Mouse (Mus musculus) CH12.LX (cell line): Measurements from ENCODE around the gene Atp1a1.

Source experiments
- CTCF ChIP-seq, 2 experiments: IDR thresholded peaks in 1 of 2; conservative IDR thresholded peaks in 1 of 2; 2 replicates each; pipeline ENCODE4 v1.5.1; 2011 to 2012; ENCODE audit warnings: low read depth in 2 of 2, low read length in 2 of 2, improper control_type of control experiment in 1 of 2, inconsistent platforms in 1 of 2, mild to moderate bottlenecking in 1 of 2, moderate library complexity in 1 of 2
- EP300 ChIP-seq: IDR thresholded peaks from 2 replicates; pipeline ENCODE4 v1.6.1; 2011; ENCODE audit warnings: low read length, improper control_type of control experiment
- MAFK ChIP-seq: IDR thresholded peaks from 2 replicates; pipeline ENCODE4 v1.6.1; 2011; ENCODE audit warnings: low read length, improper control_type of control experiment; ENCODE audit not compliant: insufficient replicate concordance
- MAX ChIP-seq: IDR thresholded peaks from 2 replicates; pipeline ENCODE4 v1.6.1; 2011; ENCODE audit warnings: low read length, improper control_type of control experiment
- NELFE ChIP-seq: IDR thresholded peaks from 2 replicates; pipeline ENCODE4 v1.6.1; 2011; ENCODE audit warnings: low read depth, low read length, improper control_type of control experiment
- PAX5 ChIP-seq: IDR thresholded peaks from 2 replicates; pipeline ENCODE4 v1.6.1; 2012; ENCODE audit warnings: low read length, inconsistent platforms, mixed read lengths
- POLR2A ChIP-seq: IDR thresholded peaks from 2 replicates; pipeline ENCODE4 v1.6.1; 2011; ENCODE audit warnings: low read depth, mild to moderate bottlenecking, improper control_type of control experiment, low read length
- RCOR1 ChIP-seq: conservative IDR thresholded peaks from 2 replicates; pipeline ENCODE4 v1.6.1; 2012; ENCODE audit warnings: low read depth, mild to moderate bottlenecking, inconsistent platforms, low read length, improper control_type of control experiment
- SIN3A ChIP-seq: IDR thresholded peaks from 2 replicates; pipeline ENCODE4 v1.6.1; 2012; ENCODE audit warnings: low read length, improper control_type of control experiment, inconsistent platforms
- USF2 ChIP-seq: conservative IDR thresholded peaks from 2 replicates; pipeline ENCODE4 v1.6.1; 2011; ENCODE audit warnings: low read depth, low read length, improper control_type of control experiment
- ZC3H11A ChIP-seq: IDR thresholded peaks from 2 replicates; pipeline ENCODE4 v1.6.1; 2012; ENCODE audit warnings: low read depth, mild to moderate bottlenecking, inconsistent platforms, low read length, improper control_type of control experiment

- no peak for TF ChIP-seq MAX
- no peak for TF ChIP-seq RCOR1
- no peak for TF ChIP-seq CTCF (conservative IDR thresholded peaks at IDR 0.05 in 1 of 2, IDR thresholded peaks at IDR 0.05 in 1 of 2; ENCODE audit: low read depth in 2 of 2, low read length in 2 of 2)
- TF ChIP-seq EP300: peak; percentile 62
- no peak for TF ChIP-seq ZC3H11A
- TF ChIP-seq POLR2A: no peak
- TF ChIP-seq NELFE: no peak
- no peak for TF ChIP-seq USF2
- TF ChIP-seq SIN3A: no peak
- TF ChIP-seq PAX5: no peak
- no peak for TF ChIP-seq MAFK
Observed at GRCm38 (mm10) chr3:101592281-101593265, 11.9 kb downstream of the Atp1a1 start.
